Mouse (Mus musculus): ENCODE data around the gene Nsf.
"Not testable (repeated sequence)": the region's sequence is repeated elsewhere in the genome, so short reads cannot be mapped to it uniquely, and the experiment has no call there.

Gene Nsf

DNA sequence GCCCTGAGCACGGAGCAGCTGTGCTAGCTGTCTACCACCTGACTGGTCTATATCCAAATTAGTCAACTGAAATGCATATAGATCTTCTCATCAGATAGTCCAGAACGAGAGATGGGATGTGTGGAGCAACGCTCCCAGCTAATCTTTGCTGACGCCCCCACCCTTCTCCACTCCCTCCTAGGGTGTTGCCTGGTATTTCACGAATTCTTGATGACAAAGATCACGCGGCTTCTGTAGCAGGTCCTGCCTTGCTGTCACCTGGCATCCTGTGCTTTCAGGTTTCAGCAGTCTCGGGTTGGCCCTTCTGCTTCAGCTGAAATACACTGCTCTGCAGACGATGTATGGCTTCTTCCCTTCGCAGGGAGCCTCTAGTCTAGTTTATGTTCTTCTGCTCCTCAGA lies 61.0 kb downstream of the Nsf start:
- DNase-seq (ENCODE audit: low spot score): no peak

- no peak for DNase-seq (ENCODE audit: low spot score)
Measured at GRCm38 (mm10) chr11:103891781-103892180, 62.1 kb downstream of the Nsf start.

- DNase-seq (ENCODE audit: low spot score): no peak
Measured at GRCm38 (mm10) chr11:103890337-103891186, 63.3 kb downstream of the Nsf start.

GRCm38 (mm10) chr11:103887724-103888410 lies 66.0 kb downstream of the Nsf start:
- DNase-seq (ENCODE audit: low spot score): no peak

GRCm38 (mm10) chr11:103884749-103885383 lies 69.0 kb downstream of the Nsf start:
- no peak for DNase-seq (ENCODE audit: low spot score)

DNA sequence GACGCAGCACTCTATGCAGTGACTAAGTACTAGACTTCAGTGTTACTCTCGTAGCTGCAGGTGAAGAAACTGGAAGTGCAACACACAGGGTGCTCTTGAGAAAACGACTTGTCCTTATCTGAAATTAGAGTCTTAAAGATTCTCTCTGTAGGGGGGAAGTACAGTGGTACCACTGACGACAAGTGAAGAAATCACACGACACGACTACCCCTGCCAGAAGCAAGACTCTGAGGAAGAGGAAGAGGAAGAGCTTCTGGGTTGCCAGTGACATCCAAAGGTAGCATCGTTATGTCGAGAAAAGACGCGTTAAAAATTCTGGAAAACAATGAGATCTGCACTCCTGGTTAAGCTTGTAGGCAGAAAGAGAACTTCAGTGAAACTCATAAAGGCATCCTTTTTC lies 70.1 kb downstream of the Nsf start:
- no peak for DNase-seq (ENCODE audit: low spot score)

DNA sequence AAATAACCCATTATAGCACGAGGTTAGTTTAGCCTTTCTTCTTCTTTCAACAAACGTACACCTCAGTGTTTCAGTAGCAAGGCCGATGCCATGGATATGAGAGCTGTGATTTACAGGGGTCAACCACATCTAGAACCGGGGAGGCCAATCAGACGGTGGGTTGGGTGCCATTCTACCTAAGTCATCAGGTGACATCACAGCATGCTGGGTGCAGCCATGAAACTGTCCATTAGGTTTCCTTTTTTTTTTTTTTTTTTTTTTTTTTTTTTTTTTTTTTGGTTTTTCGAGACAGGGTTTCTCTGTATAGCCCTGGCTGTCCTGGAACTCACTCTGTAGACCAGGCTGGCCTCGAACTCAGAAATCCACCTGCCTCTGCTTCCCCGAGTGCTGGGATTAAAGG lies 74.4 kb downstream of the Nsf start:
- DNase-seq (ENCODE audit: low spot score): not testable (repeated sequence)

GRCm38 (mm10) chr11:103878441-103878840 lies 75.4 kb downstream of the Nsf start:
- no peak for DNase-seq (ENCODE audit: low spot score)

DNA sequence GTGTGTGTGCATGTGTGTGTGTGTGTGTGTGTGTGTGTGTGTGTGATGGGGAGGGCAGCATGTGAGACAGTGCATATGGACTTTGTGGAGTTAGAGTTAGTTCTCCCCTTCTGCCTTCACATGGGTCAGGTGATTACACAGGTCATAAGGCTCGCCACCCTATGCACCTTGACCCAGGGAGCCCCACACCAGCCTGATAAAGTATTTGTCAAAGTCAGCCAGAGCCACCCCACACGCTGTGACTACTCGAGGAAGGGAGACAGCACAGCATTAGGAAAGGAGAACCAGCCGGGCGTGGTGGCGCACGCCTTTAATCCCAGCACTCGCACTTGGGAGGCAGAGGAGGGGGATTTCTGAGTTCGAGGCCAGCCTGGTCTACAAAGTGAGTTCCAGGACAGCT lies 83.5 kb downstream of the Nsf start:
- no peak for DNase-seq (ENCODE audit: low spot score)

DNA sequence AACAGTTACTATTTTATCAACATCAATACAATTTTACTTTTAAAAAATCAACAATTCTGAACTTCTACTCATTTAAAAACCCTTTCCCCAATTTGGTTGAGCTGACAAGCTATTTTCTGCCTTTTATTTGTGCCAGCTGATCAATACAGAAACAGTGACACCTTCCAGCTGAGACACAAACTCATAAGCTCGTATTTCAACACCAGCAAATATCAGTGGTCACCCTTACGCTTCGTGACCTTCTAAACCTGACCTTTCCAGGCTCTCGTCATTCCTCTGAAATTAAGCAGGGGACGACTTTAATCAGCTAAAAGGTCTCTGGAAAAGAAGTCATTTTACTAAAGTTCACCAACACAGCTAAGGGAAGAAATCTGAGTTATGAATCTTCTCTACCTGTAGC lies 86.2 kb downstream of the Nsf start:
- no peak for DNase-seq (ENCODE audit: low spot score)

GRCm38 (mm10) chr11:103865346-103865745 lies 88.5 kb downstream of the Nsf start:
- no peak for DNase-seq (ENCODE audit: low spot score)

DNA sequence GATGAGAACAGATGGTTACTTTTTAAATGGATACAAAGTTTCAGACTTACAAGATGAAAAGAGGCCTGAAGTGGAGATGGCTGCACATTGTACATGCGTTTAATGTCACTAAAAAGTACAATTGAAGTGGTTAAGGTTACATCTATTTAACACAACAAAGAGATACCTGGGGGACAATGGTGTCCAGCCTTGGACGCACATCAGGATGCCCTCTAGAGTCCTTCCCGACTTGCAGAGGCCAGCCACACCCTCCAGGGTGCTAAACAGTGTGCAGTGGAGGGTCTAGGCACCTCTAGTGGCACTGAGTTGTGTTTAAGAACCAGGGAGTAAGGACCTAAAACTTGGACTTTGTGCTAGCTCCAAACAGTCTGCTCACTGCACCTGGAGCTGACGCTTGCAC lies 89.4 kb downstream of the Nsf start:
- no peak for DNase-seq (ENCODE audit: low spot score)

DNA sequence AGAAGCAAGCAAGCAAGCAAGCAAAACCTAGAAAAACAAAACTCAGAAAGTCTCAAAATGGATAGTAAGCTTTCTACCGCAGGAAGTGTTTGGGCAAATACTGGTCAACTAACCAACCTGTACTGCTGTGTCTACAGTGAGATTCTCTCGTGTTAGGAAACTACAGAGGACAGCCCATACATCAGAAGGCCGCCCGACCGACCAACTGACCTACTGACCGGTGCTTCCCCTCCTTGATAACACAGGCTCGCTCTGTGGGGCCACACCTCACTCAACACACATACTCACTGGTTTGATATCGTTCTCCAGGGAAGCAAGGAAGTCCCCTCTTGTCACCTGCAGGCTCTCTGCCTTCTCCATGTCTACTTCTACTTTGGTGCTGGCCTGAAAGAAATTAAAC lies 90.9 kb downstream of the Nsf start:
- DNase-seq (ENCODE audit: low spot score): no peak

GRCm38 (mm10) chr11:103859933-103860610 lies 93.8 kb downstream of the Nsf start:
- DNase-seq (ENCODE audit: low spot score): no peak

GRCm38 (mm10) chr11:103858760-103859159 lies 95.1 kb downstream of the Nsf start:
- DNase-seq (ENCODE audit: low spot score): no peak

DNA sequence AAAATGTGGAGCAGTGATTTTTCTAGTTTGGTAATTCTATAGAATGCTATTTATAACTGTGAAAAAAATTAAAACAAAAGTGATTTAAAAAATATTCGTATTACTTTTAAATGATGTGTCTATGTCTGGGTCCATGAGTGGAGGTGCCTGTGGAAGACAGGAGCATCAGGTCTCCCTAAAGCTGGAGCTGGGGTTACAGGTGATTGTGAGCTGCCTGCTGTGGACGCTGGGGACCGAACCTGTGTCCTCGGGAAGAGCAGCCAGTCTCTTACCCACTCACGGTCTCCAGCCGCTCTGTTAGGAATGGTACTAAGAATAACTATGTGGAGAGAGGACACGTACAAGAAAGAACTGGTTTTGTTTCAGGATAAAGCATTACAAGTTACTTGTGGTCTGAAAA lies 97.2 kb downstream of the Nsf start:
- no peak for DNase-seq (ENCODE audit: low spot score)

GRCm38 (mm10) chr11:103854294-103854693 lies 99.6 kb downstream of the Nsf start:
- DNase-seq (ENCODE audit: low spot score): no peak

GRCm38 (mm10) chr11:103853284-103853920 lies 100.5 kb downstream of the Nsf start:
- DNase-seq (ENCODE audit: low spot score): no peak

DNA sequence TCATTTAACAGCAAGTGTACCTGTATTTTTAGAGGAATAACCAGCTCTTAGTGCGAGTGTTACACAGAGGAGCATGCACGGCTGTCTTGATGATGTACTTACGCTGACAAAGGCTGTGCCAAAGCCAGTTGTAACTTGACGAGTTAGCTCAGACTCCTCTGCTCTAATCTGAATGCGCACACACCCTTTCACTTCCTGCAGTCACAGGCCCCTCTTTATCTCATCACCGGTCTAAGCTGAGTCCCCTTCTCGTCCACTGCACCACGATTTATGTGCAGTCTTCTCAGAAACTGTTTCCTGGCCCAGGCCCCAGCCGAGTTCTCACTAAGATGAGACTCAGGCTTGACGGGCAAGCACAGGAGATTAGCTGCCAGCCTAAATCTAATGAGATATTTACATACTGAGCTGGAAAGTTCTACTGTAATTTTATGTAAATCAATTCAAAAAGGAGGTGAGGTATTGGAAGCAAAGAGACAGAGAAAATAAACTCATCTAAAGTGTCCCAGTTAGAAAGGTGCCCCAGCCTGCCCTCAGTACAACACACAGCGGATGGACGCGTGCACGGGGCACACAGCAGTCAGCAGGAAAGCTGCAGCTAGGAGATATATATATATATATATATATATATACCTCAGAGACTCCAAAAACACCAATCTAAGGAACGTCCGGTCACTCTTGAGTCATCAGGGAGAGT lies 101.1 kb downstream of the Nsf start:
- no peak for DNase-seq (ENCODE audit: low spot score)

DNA sequence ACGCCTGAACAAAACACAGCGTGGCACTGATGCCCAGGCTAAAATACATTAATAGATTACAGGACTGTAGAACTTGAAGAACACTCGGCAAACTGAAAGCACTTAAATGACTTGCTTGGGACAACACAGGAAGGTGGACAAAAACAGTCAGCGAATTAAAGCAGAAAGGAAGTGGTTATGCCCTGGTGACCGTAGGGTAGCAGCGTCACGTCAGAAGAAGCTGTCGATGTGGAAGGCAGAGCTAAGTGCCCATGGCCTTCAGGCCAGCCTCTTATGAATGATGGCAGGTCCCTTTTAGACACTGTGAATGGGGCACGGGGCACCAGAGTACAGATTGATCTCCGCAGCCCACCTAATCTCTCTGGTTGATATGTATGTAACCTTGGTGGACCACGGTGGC lies 105.6 kb downstream of the Nsf start:
- no peak for DNase-seq (ENCODE audit: low spot score)

GRCm38 (mm10) chr11:103840834-103841233 lies 113.0 kb downstream of the Nsf start:
- no peak for DNase-seq (ENCODE audit: low spot score)

Data from ovary, postnatal 10 days (tissue).